Mouse (Mus musculus) E14TG2a.4 (cell line): ENCODE measurements around the gene Trafd1.

Source experiments
- CTCF ChIP-seq: conservative IDR thresholded peaks from 2 replicates; pipeline ENCODE4 v1.5.1; 2014; ENCODE audit warnings: low read length
- NANOG ChIP-seq: IDR thresholded peaks from 2 replicates; pipeline ENCODE4 v1.6.1; 2014; ENCODE audit warnings: borderline replicate concordance, low read length, mixed read lengths

GRCm38 (mm10) chr5:121340965-121341473 lies 44.4 kb downstream of the Trafd1 start:
- TF ChIP-seq CTCF, result no peak
- no peak for TF ChIP-seq NANOG
